Mouse (Mus musculus) intestine, embryonic 16.5 days (tissue): ENCODE measurements around the gene Arap1. TPM values are rescaled to one million over a fixed set of nuclear protein-coding genes. Genes with fewer than 3 reads are reported as not detected.

Experiments
- ATAC-seq: fragments of 200-750 bp; cut with Nextera tagmentation; 2 replicates; pipeline ENCODE4 v1.8.0; 2017; ENCODE audit warnings: moderate TSS enrichment, moderate library complexity
- H3K27ac ChIP-seq: fragments of 300-500 bp; sonication (generic); 2 replicates; pipeline ENCODE4 v1.5.1; 2014; ENCODE audit warnings: mild to moderate bottlenecking, low read length
- H3K27me3 ChIP-seq: fragments of 300-500 bp; sonication (generic); replicated peaks from 2 replicates; pipeline ENCODE4 v1.6.1; 2014; ENCODE audit warnings: low read length, control low read depth, mixed read lengths; ENCODE audit not compliant: control insufficient read depth, insufficient read depth
- H3K36me3 ChIP-seq: fragments of 300-500 bp; sonication (generic); 2 replicates; pipeline ENCODE4 v1.6.1; 2014; ENCODE audit warnings: low read length, control low read depth; ENCODE audit not compliant: control insufficient read depth, insufficient read depth
- H3K4me1 ChIP-seq: fragments of 300-500 bp; sonication (generic); 2 replicates; pipeline ENCODE4 v1.6.1; 2014; ENCODE audit warnings: low read length, control low read depth, mixed read lengths; ENCODE audit not compliant: control insufficient read depth, insufficient read depth
- H3K4me2 ChIP-seq: fragments of 300-500 bp; sonication (generic); 2 replicates; pipeline ENCODE4 v1.6.1; 2014; ENCODE audit warnings: low read depth, low read length, control low read depth
- H3K4me3 ChIP-seq: fragments of 300-500 bp; sonication (generic); 2 replicates; pipeline ENCODE4 v1.5.1; 2014; ENCODE audit warnings: mild to moderate bottlenecking, low read length
- H3K9ac ChIP-seq: fragments of 300-500 bp; sonication (generic); 2 replicates; pipeline ENCODE4 v1.6.1; 2014; ENCODE audit warnings: low read depth, low read length
- H3K9me3 ChIP-seq: fragments of 300-500 bp; sonication (generic); 2 replicates; pipeline ENCODE4 v1.6.1; 2016; ENCODE audit warnings: low read length, control low read depth; ENCODE audit not compliant: control insufficient read depth
- WGBS: fragments of 180-500 bp; shearing (Covaris S2); extraction: QIAGEN DNeasy Blood & Tissue Kit; methylation state at CpG from one replicate; pipeline ENCODE4 v1.1.7; 2014; 5-methylcytosine and 5-hydroxymethylcytosine counted together
- polyA plus RNA-seq: library from polyadenylated mRNA; unstranded; fragments of >200 nt; fragmentation: Nextera tagmentation; extraction: Ambion mirVana; gene quantifications from 2 replicates; pipeline ENCODE4 v1.2.1, GENCODE M21; 2015

Arap1 gene
- polyA plus RNA-seq, 1 experiment from 2014 or later = 61.8 TPM

DNA sequence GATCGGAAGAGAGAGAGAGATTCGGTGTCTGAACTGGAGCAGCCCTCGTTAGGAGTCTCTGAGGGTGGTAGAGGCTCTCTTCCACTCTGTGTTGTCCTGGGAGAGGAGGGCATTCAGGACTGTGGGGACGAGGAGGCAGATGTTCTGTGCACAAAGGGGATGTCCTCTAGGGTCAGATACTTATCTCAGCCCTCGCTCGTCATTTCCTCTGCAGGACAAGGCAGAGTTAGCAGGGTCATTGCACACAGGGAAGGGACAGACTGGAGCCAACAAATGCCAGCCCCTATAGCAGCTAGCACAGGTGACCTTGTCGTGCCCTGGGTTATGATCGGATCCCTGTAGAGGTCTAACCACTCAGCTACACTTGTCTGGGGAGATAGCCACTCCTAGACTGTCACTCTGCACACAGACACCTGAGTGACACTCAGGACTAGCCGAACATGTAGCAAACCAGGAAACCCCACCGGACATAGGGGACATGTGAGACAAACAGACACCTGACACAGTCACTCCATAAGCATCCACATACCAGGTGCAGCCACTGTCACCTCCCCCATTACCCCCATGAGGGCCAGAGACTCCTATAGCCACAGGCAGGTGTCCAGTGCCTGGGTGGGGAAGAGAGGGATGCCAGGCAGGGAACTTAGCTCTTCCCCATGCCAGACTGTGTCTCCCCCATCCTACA is 112.2 kb downstream of the Arap1 start:
- Histone ChIP-seq H3K4me1 (peaks cover 17% of the 10 kb centered on the region), H3K36me3 (no peaks in the 10 kb centered on the region), H3K27ac (no peak overlapping the region), H3K4me2 (no peak overlapping the region), H3K27me3 (no peaks in the 10 kb centered on the region), H3K4me3 (no peak overlapping the region), H3K9me3 (no peaks in the 10 kb centered on the region), H3K9ac (no peak overlapping the region)
- no peak for ATAC-seq
- 58% methylated on average over 10 of the region's 10 CpGs for WGBS

DNA sequence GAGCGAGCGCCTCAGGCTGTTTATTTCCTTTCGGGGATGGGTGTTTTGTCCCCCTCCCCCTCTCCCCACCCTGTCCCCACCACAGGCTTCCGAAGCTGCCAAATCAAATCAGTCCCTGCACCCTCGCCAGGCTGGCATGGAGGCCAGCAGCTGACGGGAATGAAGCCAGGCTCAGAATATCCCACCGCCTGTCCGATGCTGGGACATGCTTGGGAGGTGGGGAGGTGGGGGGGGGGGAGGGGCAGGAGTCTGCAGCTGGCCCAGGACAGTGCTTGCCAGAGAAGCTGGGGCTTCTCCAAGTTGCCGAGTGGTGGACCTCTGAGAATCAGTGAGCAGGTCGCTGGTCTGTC is 112.7 kb downstream of the Arap1 start:
- no peaks in the 10 kb centered on the region for H3K9me3 ChIP-seq
- peaks cover 22% of the 10 kb centered on the region for H3K4me1 ChIP-seq
- no peaks in the 10 kb centered on the region for H3K27me3 ChIP-seq
- WGBS = 42% methylated on average over 10 of the region's 10 CpGs
- H3K4me2 ChIP-seq = no peak overlapping the region
- no peak overlapping the region for H3K9ac ChIP-seq
- H3K36me3 ChIP-seq = no peaks in the 10 kb centered on the region
- no peak overlapping the region for H3K4me3 ChIP-seq
- no peak for ATAC-seq
- no peak overlapping the region for H3K27ac ChIP-seq

DNA sequence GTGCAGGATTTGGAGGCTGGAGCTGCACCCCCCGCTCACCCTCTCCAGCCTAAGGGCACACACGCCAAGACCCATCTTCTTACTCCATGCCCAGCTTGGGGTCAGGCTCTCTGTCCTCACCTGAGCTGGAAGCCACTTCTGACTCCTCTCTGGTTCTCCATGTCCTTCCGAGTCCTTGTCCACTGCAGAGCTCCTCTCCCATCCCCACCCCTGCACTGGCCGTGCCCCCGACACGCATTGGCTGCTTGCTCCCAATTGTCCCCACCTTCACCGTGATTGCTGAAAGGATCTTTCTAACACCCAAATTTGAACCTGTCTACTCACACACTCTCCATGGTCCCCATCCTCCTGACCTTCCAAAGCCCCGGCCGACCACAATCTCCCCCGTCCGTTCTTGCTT is 113.7 kb downstream of the Arap1 start:
- Histone ChIP-seq H3K36me3 (no peaks in the 10 kb centered on the region), H3K4me1 (peaks cover 25% of the 10 kb centered on the region), H3K4me3 (no peak overlapping the region), H3K4me2 (no peak overlapping the region), H3K27ac (no peak overlapping the region), H3K9ac (no peak overlapping the region), H3K9me3 (no peaks in the 10 kb centered on the region), H3K27me3 (no peaks in the 10 kb centered on the region)
- 83% methylated on average over 11 of the region's 11 CpGs for WGBS
- no peak for ATAC-seq

Other genes with a start within 250 kb of the Arap1 start
- 13.4 and 17.3 TPM in 2 replicates for gene Atg16l2, start 45.8 kb upstream of the Arap1 start, polyA plus RNA-seq
- gene Stard10, start 31.0 kb upstream of the Arap1 start, polyA plus RNA-seq = 101 and 106 TPM in 2 replicates
- gene Gm45837, start 62.8 kb downstream of the Arap1 start, polyA plus RNA-seq = not detected in 2 replicates
- gene Pde2a, start 73.6 kb downstream of the Arap1 start, polyA plus RNA-seq = 23.0 and 23.5 TPM in 2 replicates
- gene Art2b, start 237.5 kb downstream of the Arap1 start, polyA plus RNA-seq = 0.43 and 0.56 TPM in 2 replicates